Mouse (Mus musculus) heart, postnatal 10 days (tissue): Measurements from ENCODE around the gene Smarcc2. TPM values are rescaled to one million over a fixed set of nuclear protein-coding genes. Genes with fewer than 3 reads are reported as not detected.

ENCODE experiments used
- microRNA-seq, 2 experiments: library from miRNA; unstranded; fragments of <30 nt; microRNA quantifications; one replicate each; pipeline ENCODE4 v1.2.0; 2022
- total RNA-seq, 2 experiments: library from RNA; stranded (reverse); gene quantifications; 2 replicates each; pipeline ENCODE4 v1.2.3; 2021

Gene Smarcc2
- total RNA-seq, 2 experiments from 2014 or later: 83.6 to 95.9 TPM

Small RNA genes within 50 kb of the gene (microRNA-seq; reads per million reads assigned to microRNA genes)
- gene Mir6916 (0.24 to 0.35 reads per million in 2 experiments), gene Mir8105 (0.47 to 0.70 reads per million in 2 experiments)

Other genes starting within 250 kb of the Smarcc2 start
- gene Spryd4, start 247.4 kb upstream of the Smarcc2 start, total RNA-seq: 10 to 100 TPM; 42.1 to 44.6 TPM
- not detected for gene Mip, start 233.4 kb upstream of the Smarcc2 start, total RNA-seq
- gene Timeless, start 227.2 kb upstream of the Smarcc2 start, total RNA-seq: 10 to 100 TPM; 11.5 to 17.3 TPM
- under 1 TPM in 1 of 2 experiments, not detected in 1; 0.20 TPM for gene Apon, start 205.2 kb upstream of the Smarcc2 start, total RNA-seq
- gene Apof, start 190.6 kb upstream of the Smarcc2 start, total RNA-seq: not detected
- 10 to 100 TPM; 10.0 to 11.5 TPM for gene Stat2, start 188.7 kb upstream of the Smarcc2 start, total RNA-seq
- under 1 TPM; 0.50 to 0.87 TPM for gene Il23a, start 160.5 kb upstream of the Smarcc2 start, total RNA-seq
- gene Pan2, start 155.9 kb upstream of the Smarcc2 start, total RNA-seq: 10 to 100 TPM; 16.5 to 17.5 TPM
- 10 to 100 TPM; 78.3 to 95.1 TPM for gene Cnpy2, start 136.8 kb upstream of the Smarcc2 start, total RNA-seq
- 1,000 to 10,000 TPM; 1,017 to 1,070 TPM for gene Cs, start 121.5 kb upstream of the Smarcc2 start, total RNA-seq
- 100 to 1,000 TPM; 156 to 159 TPM for gene Coq10a, start 90.3 kb upstream of the Smarcc2 start, total RNA-seq
- 10 to 100 TPM; 43.1 to 43.7 TPM for gene Ankrd52, start 82.1 kb upstream of the Smarcc2 start, total RNA-seq
- gene Slc39a5, start 58.0 kb upstream of the Smarcc2 start, total RNA-seq: not detected
- 10 to 100 TPM; 42.5 to 44.7 TPM for gene Nabp2, start 47.8 kb upstream of the Smarcc2 start, total RNA-seq
- gene Rnf41, start 47.6 kb upstream of the Smarcc2 start, total RNA-seq: 10 to 100 TPM; 24.0 to 24.8 TPM
- 100 to 1,000 TPM; 500 to 506 TPM for gene Myl6, start 34.9 kb downstream of the Smarcc2 start, total RNA-seq
- gene Myl6b, start 39.4 kb downstream of the Smarcc2 start, total RNA-seq: 1 to 10 TPM; 4.1 to 4.5 TPM
- gene Esyt1, start 66.6 kb downstream of the Smarcc2 start, total RNA-seq: 10 to 100 TPM; 28.5 to 29.9 TPM
- 10 to 100 TPM in 1 of 2 experiments, 1 to 10 TPM in 1; 9.8 to 10.1 TPM for gene Zc3h10, start 88.5 kb downstream of the Smarcc2 start, total RNA-seq
- 1,000 to 10,000 TPM; 2,064 to 2,152 TPM for gene Rpl41, start 90.1 kb downstream of the Smarcc2 start, total RNA-seq
- gene Pa2g4, start 106.7 kb downstream of the Smarcc2 start, total RNA-seq: 10 to 100 TPM; 60.0 to 64.4 TPM
- gene Erbb3, start 130.4 kb downstream of the Smarcc2 start, total RNA-seq: 1 to 10 TPM; 7.7 to 8.6 TPM
- 100 to 1,000 TPM; 395 TPM for gene Rps26, start 167.5 kb downstream of the Smarcc2 start, total RNA-seq
- 1 to 10 TPM; 1.8 to 2.0 TPM for gene Ikzf4, start 186.7 kb downstream of the Smarcc2 start, total RNA-seq
- gene Suox, start 214.8 kb downstream of the Smarcc2 start, total RNA-seq: 10 to 100 TPM; 14.4 to 16.3 TPM
- gene Rab5b, start 237.0 kb downstream of the Smarcc2 start, total RNA-seq: 10 to 100 TPM; 74.3 to 78.1 TPM
- 1 to 10 TPM; 2.1 to 2.2 TPM for gene Pmel, start 244.9 kb downstream of the Smarcc2 start, total RNA-seq
- 10 to 100 TPM; 30.6 to 36.4 TPM for gene Cdk2, start 245.8 kb downstream of the Smarcc2 start, total RNA-seq